Mouse (Mus musculus) ES-Bruce4 (cell line): Measurements from ENCODE around the gene Sergef.

Source experiments
- CTCF ChIP-seq: IDR thresholded peaks from one replicate; pipeline ENCODE4 v1.8.1; 2011; ENCODE audit warnings: low read depth, low read length
- EP300 ChIP-seq: IDR thresholded peaks from 2 replicates; pipeline ENCODE4 v1.6.1; 2011; ENCODE audit warnings: low read depth, low read length; ENCODE audit not compliant: insufficient read depth

DNA sequence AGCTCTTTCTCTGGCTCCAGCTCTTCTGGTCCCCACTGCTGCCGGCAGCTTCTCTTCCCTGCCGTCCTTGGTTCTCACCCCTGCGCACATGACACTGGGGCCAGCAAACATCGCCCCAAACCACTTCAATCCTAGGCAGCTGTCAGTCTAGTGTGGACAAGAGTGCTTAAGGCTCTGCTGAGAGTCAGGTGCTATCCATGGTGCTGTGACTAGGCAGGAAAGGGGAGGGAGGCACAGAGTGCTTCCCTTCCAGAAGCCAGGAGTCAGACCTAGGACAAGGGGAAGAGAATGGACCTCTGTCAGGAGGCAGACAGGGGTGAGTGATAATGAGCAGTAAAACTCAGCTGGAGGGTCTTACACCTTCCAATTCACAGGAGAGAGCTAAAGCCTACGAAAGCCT lies 126.8 kb downstream of the Sergef start:
- TF ChIP-seq EP300 (no peak), CTCF (no peak)
